9 mouse cellular contexts compared by ENCODE assay signal in genomic region chr7:13039181-13039580, GRCm38 (mm10). TPM values are rescaled to one million over a fixed set of nuclear protein-coding genes. Genes with fewer than 3 reads are reported as not detected.
DNase-seq lines count a peak whose midpoint lies in the region; ATAC-seq lines count a peak whose summit lies in the region.
"Had no signal": no experiment of that assay in that cellular context is flagged by ENCODE, and none has a peak within 500 bp of the region (broad histone marks: within the 10 kb centered on the region; RNA-seq: fewer than 3 reads in every experiment).

No protein-coding gene starts in this region.

- peaks cover 35% of the 10 kb centered on the region for H3K36me3 ChIP-seq in megakaryocyte, embryonic 14.5 days (replicated peaks; ENCODE audit: low read length)
- peaks cover 17% of the 10 kb centered on the region for H3K36me3 ChIP-seq in limb, embryonic 15.5 days
- H3K36me3 ChIP-seq in stomach, embryonic 15.5 days, result peaks cover 14% of the 10 kb centered on the region

- no peak for ATAC-seq in megakaryocyte, adult 5-6 weeks (ENCODE audit: poor library complexity, severe bottlenecking)
- no peak for ATAC-seq in limb, embryonic 15.5 days (ENCODE audit: insufficient number of reproducible peaks, low FRiP score, low TSS enrichment, low read depth)
- ATAC-seq in stomach, embryonic 15.5 days (ENCODE audit: insufficient read depth, low FRiP score, low read depth), result no peak

- H3K9me3 ChIP-seq in megakaryocyte, embryonic 14.5 days, result peaks cover 16% of the 10 kb centered on the region
- H3K9me3 ChIP-seq in limb, embryonic 15.5 days, result no peaks in the 10 kb centered on the region
- H3K9me3 ChIP-seq in stomach, embryonic 15.5 days, result no peaks in the 10 kb centered on the region

- H3K4me2 ChIP-seq in limb, embryonic 15.5 days, result peak overlapping the region; percentile 69; the same call in 1 of the 2 replicates
- peak overlapping the region; percentile 75 for H3K4me2 ChIP-seq in stomach, embryonic 15.5 days

- peak; percentile 52 for DNase-seq in cerebellum, adult 9-10 months
- no peak for DNase-seq in cerebellum, adult 18-20 months
- no peak for DNase-seq in c-Kit-positive CD71-positive TER-119-positive erythroid progenitor cells, embryonic 14.5 days (ENCODE audit: low spot score)
- DNase-seq in thymus, postnatal 25 days, result no peak
- DNase-seq: right cerebral cortex, postnatal 4 days had no signal

- H3K4me1 ChIP-seq in megakaryocyte, embryonic 14.5 days, result peaks cover 84% of the 10 kb centered on the region
- H3K4me1 ChIP-seq in limb, embryonic 15.5 days, result peaks cover 38% of the 10 kb centered on the region
- peaks cover 36% of the 10 kb centered on the region for H3K4me1 ChIP-seq in stomach, embryonic 15.5 days

- peak overlapping the region; percentile 98 for H3K4me3 ChIP-seq in megakaryocyte, embryonic 14.5 days (replicated peaks)
- peak overlapping the region; percentile 84 for H3K4me3 ChIP-seq in limb, embryonic 15.5 days
- H3K4me3 ChIP-seq in stomach, embryonic 15.5 days (replicated peaks), result peak overlapping the region; percentile 84; the same call in 1 of the 2 replicates

- peak overlapping the region; percentile 99 for H3K9ac ChIP-seq in limb, embryonic 15.5 days
- H3K9ac ChIP-seq in stomach, embryonic 15.5 days, result peak overlapping the region; percentile 99; the same call in 1 of the 2 replicates

- no peak overlapping the region for H3K27ac ChIP-seq in limb, embryonic 15.5 days
- H3K27ac ChIP-seq in stomach, embryonic 15.5 days, result no peak overlapping the region

- peaks cover 20% of the 10 kb centered on the region for H3K27me3 ChIP-seq in megakaryocyte, embryonic 14.5 days (replicated peaks)
- peaks cover 35% of the 10 kb centered on the region for H3K27me3 ChIP-seq in limb, embryonic 15.5 days
- peaks cover 28% of the 10 kb centered on the region for H3K27me3 ChIP-seq in stomach, embryonic 15.5 days (replicated peaks)

- 90% methylated on average over 1 of the region's 1 CpGs for WGBS in limb, embryonic 15.5 days
- 70% methylated on average over 1 of the region's 1 CpGs for WGBS in stomach, embryonic 15.5 days

RNA-seq across cellular contexts. Expression of gene Ube2m, which starts 1.1 kb away (rescaled TPM):
- polyA plus RNA-seq in megakaryocyte, embryonic 14.5 days (2012; ENCODE audit: insufficient read depth, low replicate concordance), result 283 and 366 TPM in 2 replicates
- 92.1 and 97.9 TPM in 2 replicates for total RNA-seq in megakaryocyte, adult 5-6 weeks (2015)
- 86.1 and 101 TPM in 2 replicates for total RNA-seq in megakaryocyte, adult 5-6 weeks (2017)
- 102 and 104 TPM in 2 replicates for polyA plus RNA-seq in limb, embryonic 15.5 days (2015; fragmentation: Nextera tagmentation; extraction: Ambion mirVana)
- 105 and 107 TPM in 2 replicates for polyA plus RNA-seq in stomach, embryonic 15.5 days (2015; fragmentation: Nextera tagmentation; extraction: Ambion mirVana)

RNA-seq across cellular contexts. Expression of gene Chmp2a, which starts 4.6 kb away (rescaled TPM):
- 404 and 592 TPM in 2 replicates for polyA plus RNA-seq in megakaryocyte, embryonic 14.5 days (2012; ENCODE audit: insufficient read depth, low replicate concordance)
- 239 and 269 TPM in 2 replicates for total RNA-seq in megakaryocyte, adult 5-6 weeks (2015)
- total RNA-seq in megakaryocyte, adult 5-6 weeks (2017), result 272 and 348 TPM in 2 replicates
- polyA plus RNA-seq in limb, embryonic 15.5 days (2015; fragmentation: Nextera tagmentation; extraction: Ambion mirVana), result 179 and 185 TPM in 2 replicates
- 161 and 167 TPM in 2 replicates for polyA plus RNA-seq in stomach, embryonic 15.5 days (2015; fragmentation: Nextera tagmentation; extraction: Ambion mirVana)

RNA-seq across cellular contexts. Expression of gene Mzf1, which starts 15.4 kb away (rescaled TPM):
- 1.6 and 6.1 TPM in 2 replicates for polyA plus RNA-seq in megakaryocyte, embryonic 14.5 days (2012; ENCODE audit: insufficient read depth, low replicate concordance)
- total RNA-seq in megakaryocyte, adult 5-6 weeks (2015), result 0.16 and 0.52 TPM in 2 replicates
- 0.29 and 0.45 TPM in 2 replicates for total RNA-seq in megakaryocyte, adult 5-6 weeks (2017)
- polyA plus RNA-seq in limb, embryonic 15.5 days (2015; fragmentation: Nextera tagmentation; extraction: Ambion mirVana), result 2.5 and 3.7 TPM in 2 replicates
- polyA plus RNA-seq in stomach, embryonic 15.5 days (2015; fragmentation: Nextera tagmentation; extraction: Ambion mirVana), result 2.7 and 3.0 TPM in 2 replicates

RNA-seq across cellular contexts. Expression of gene Zbtb45, which starts 29.3 kb away (rescaled TPM):
- polyA plus RNA-seq in megakaryocyte, embryonic 14.5 days (2012; ENCODE audit: insufficient read depth, low replicate concordance), result 52.8 and 179 TPM in 2 replicates
- total RNA-seq in megakaryocyte, adult 5-6 weeks (2015), result 7.4 and 11.0 TPM in 2 replicates
- 6.6 and 9.5 TPM in 2 replicates for total RNA-seq in megakaryocyte, adult 5-6 weeks (2017)
- 23.7 and 25.2 TPM in 2 replicates for polyA plus RNA-seq in limb, embryonic 15.5 days (2015; fragmentation: Nextera tagmentation; extraction: Ambion mirVana)
- polyA plus RNA-seq in stomach, embryonic 15.5 days (2015; fragmentation: Nextera tagmentation; extraction: Ambion mirVana), result 20.4 and 21.9 TPM in 2 replicates

RNA-seq across cellular contexts. Expression of gene Trim28, which starts 40.3 kb away (rescaled TPM):
- polyA plus RNA-seq in megakaryocyte, embryonic 14.5 days (2012; ENCODE audit: insufficient read depth, low replicate concordance), result 55.5 and 236 TPM in 2 replicates
- 137 and 186 TPM in 2 replicates for total RNA-seq in megakaryocyte, adult 5-6 weeks (2015)
- total RNA-seq in megakaryocyte, adult 5-6 weeks (2017), result 207 and 222 TPM in 2 replicates
- polyA plus RNA-seq in limb, embryonic 15.5 days (2015; fragmentation: Nextera tagmentation; extraction: Ambion mirVana), result 189 and 243 TPM in 2 replicates
- 216 and 252 TPM in 2 replicates for polyA plus RNA-seq in stomach, embryonic 15.5 days (2015; fragmentation: Nextera tagmentation; extraction: Ambion mirVana)
